Mouse (Mus musculus): ENCODE results near the gene Tecta. TPM values are rescaled to one million over a fixed set of nuclear protein-coding genes. Genes with fewer than 3 reads are reported as not detected.

Tecta gene
- polyA plus RNA-seq, 1 experiment = 0.03 TPM

- H3K27ac ChIP-seq (ENCODE audit: insufficient read depth, low read depth, low read length) = no peak overlapping the region
- TF ChIP-seq CTCF (IDR thresholded peaks at IDR 0.05; ENCODE audit: extremely low read depth, insufficient read length, insufficient replicate concordance, low read depth, low read length) (no peak), POLR2A (IDR thresholded peaks at IDR 0.05; ENCODE audit: low read depth, low read length) (no peak)
- no peak overlapping the region for H3K4me3 ChIP-seq (ENCODE audit: low read depth, low read length)
- 87% methylated on average over 12 of the region's 12 CpGs for WGBS
- H3K4me1 ChIP-seq (ENCODE audit: control insufficient read depth, insufficient read depth, insufficient read length, low read length) = no peaks in the 10 kb centered on the region
- H3K36me3 ChIP-seq (ENCODE audit: control insufficient read depth, insufficient read depth, low read length) = peaks cover 14% of the 10 kb centered on the region
- no peaks in the 10 kb centered on the region for H3K27me3 ChIP-seq (ENCODE audit: control insufficient read depth, insufficient read depth, low read length)
These were observed 13.6 kb upstream of the Tecta start for GRCm38 (mm10) chr9:42413345-42413744.

- 87% methylated on average over 6 of the region's 6 CpGs for WGBS
- TF ChIP-seq POLR2A (IDR thresholded peaks at IDR 0.05; ENCODE audit: low read depth, low read length) (no peak), CTCF (IDR thresholded peaks at IDR 0.05; ENCODE audit: extremely low read depth, insufficient read length, insufficient replicate concordance, low read depth, low read length) (no peak)
These were observed 11.6 kb upstream of the Tecta start for GRCm38 (mm10) chr9:42411296-42411695.

GRCm38 (mm10) chr9:42405736-42406135 lies 6.0 kb upstream of the Tecta start:
- WGBS = 72% methylated on average over 4 of the region's 4 CpGs

More at GRCm38 (mm10) chr9:42411296-42411695, 11.6 kb upstream of the Tecta start:
- no peak overlapping the region for H3K4me3 ChIP-seq (ENCODE audit: low read depth, low read length)
- no peaks in the 10 kb centered on the region for H3K4me1 ChIP-seq (ENCODE audit: control insufficient read depth, insufficient read depth, insufficient read length, low read length)
- H3K27ac ChIP-seq (ENCODE audit: insufficient read depth, low read depth, low read length) = no peak overlapping the region
- H3K27me3 ChIP-seq (ENCODE audit: control insufficient read depth, insufficient read depth, low read length) = no peaks in the 10 kb centered on the region
- H3K36me3 ChIP-seq (ENCODE audit: control insufficient read depth, insufficient read depth, low read length) = peaks cover 12% of the 10 kb centered on the region

GRCm38 (mm10) chr9:42401486-42401885 lies 1.8 kb upstream of the Tecta start:
- TF ChIP-seq CTCF (IDR thresholded peaks at IDR 0.05; ENCODE audit: extremely low read depth, insufficient read length, insufficient replicate concordance, low read depth, low read length) (no peak), POLR2A (IDR thresholded peaks at IDR 0.05; ENCODE audit: low read depth, low read length) (no peak)
- H3K4me1 ChIP-seq (ENCODE audit: control insufficient read depth, insufficient read depth, insufficient read length, low read length) = no peaks in the 10 kb centered on the region
- H3K4me3 ChIP-seq (ENCODE audit: low read depth, low read length) = no peak overlapping the region
- no peak overlapping the region for H3K27ac ChIP-seq (ENCODE audit: insufficient read depth, low read depth, low read length)
- H3K27me3 ChIP-seq (ENCODE audit: control insufficient read depth, insufficient read depth, low read length) = no peaks in the 10 kb centered on the region
- no peaks in the 10 kb centered on the region for H3K36me3 ChIP-seq (ENCODE audit: control insufficient read depth, insufficient read depth, low read length)
- WGBS = 91% methylated on average over 6 of the region's 6 CpGs

More at GRCm38 (mm10) chr9:42405736-42406135, 6.0 kb upstream of the Tecta start:
- Histone ChIP-seq H3K36me3 (ENCODE audit: control insufficient read depth, insufficient read depth, low read length) (no peaks in the 10 kb centered on the region), H3K4me1 (ENCODE audit: control insufficient read depth, insufficient read depth, insufficient read length, low read length) (no peaks in the 10 kb centered on the region), H3K27ac (ENCODE audit: insufficient read depth, low read depth, low read length) (no peak overlapping the region), H3K27me3 (ENCODE audit: control insufficient read depth, insufficient read depth, low read length) (no peaks in the 10 kb centered on the region), H3K4me3 (ENCODE audit: low read depth, low read length) (no peak overlapping the region)
- no peak for TF ChIP-seq POLR2A (IDR thresholded peaks at IDR 0.05; ENCODE audit: low read depth, low read length)
- no peak for TF ChIP-seq CTCF (IDR thresholded peaks at IDR 0.05; ENCODE audit: extremely low read depth, insufficient read length, insufficient replicate concordance, low read depth, low read length)

- WGBS = 53% methylated on average over 2 of the region's 2 CpGs
- no peak overlapping the region for H3K27ac ChIP-seq (ENCODE audit: insufficient read depth, low read depth, low read length)
These were observed 3.6 kb downstream of the Tecta start for GRCm38 (mm10) chr9:42396141-42396540.

GRCm38 (mm10) chr9:42394903-42395302 lies 4.8 kb downstream of the Tecta start:
- 88% methylated on average over 6 of the region's 6 CpGs for WGBS
- no peak for TF ChIP-seq CTCF (IDR thresholded peaks at IDR 0.05; ENCODE audit: extremely low read depth, insufficient read length, insufficient replicate concordance, low read depth, low read length)
- TF ChIP-seq POLR2A (IDR thresholded peaks at IDR 0.05; ENCODE audit: low read depth, low read length) = no peak
- Histone ChIP-seq H3K27ac (ENCODE audit: insufficient read depth, low read depth, low read length) (no peak overlapping the region), H3K27me3 (ENCODE audit: control insufficient read depth, insufficient read depth, low read length) (no peaks in the 10 kb centered on the region), H3K4me3 (ENCODE audit: low read depth, low read length) (no peak overlapping the region), H3K4me1 (ENCODE audit: control insufficient read depth, insufficient read depth, insufficient read length, low read length) (no peaks in the 10 kb centered on the region), H3K36me3 (ENCODE audit: control insufficient read depth, insufficient read depth, low read length) (no peaks in the 10 kb centered on the region)

More at GRCm38 (mm10) chr9:42396141-42396540, 3.6 kb downstream of the Tecta start:
- Histone ChIP-seq H3K4me3 (ENCODE audit: low read depth, low read length) (no peak overlapping the region), H3K4me1 (ENCODE audit: control insufficient read depth, insufficient read depth, insufficient read length, low read length) (no peaks in the 10 kb centered on the region), H3K36me3 (ENCODE audit: control insufficient read depth, insufficient read depth, low read length) (no peaks in the 10 kb centered on the region), H3K27me3 (ENCODE audit: control insufficient read depth, insufficient read depth, low read length) (no peaks in the 10 kb centered on the region)
- TF ChIP-seq POLR2A (IDR thresholded peaks at IDR 0.05; ENCODE audit: low read depth, low read length) = no peak
- no peak for TF ChIP-seq CTCF (IDR thresholded peaks at IDR 0.05; ENCODE audit: extremely low read depth, insufficient read length, insufficient replicate concordance, low read depth, low read length)

- Histone ChIP-seq H3K4me1 (ENCODE audit: control insufficient read depth, insufficient read depth, insufficient read length, low read length) (no peaks in the 10 kb centered on the region), H3K27me3 (ENCODE audit: control insufficient read depth, insufficient read depth, low read length) (no peaks in the 10 kb centered on the region)
- WGBS = 86% methylated on average over 8 of the region's 8 CpGs
These were observed 5.4 kb downstream of the Tecta start for GRCm38 (mm10) chr9:42394321-42394720.

More at GRCm38 (mm10) chr9:42394321-42394720, 5.4 kb downstream of the Tecta start:
- Histone ChIP-seq H3K27ac (ENCODE audit: insufficient read depth, low read depth, low read length) (no peak overlapping the region), H3K4me3 (ENCODE audit: low read depth, low read length) (no peak overlapping the region), H3K36me3 (ENCODE audit: control insufficient read depth, insufficient read depth, low read length) (no peaks in the 10 kb centered on the region)
- no peak for TF ChIP-seq CTCF (IDR thresholded peaks at IDR 0.05; ENCODE audit: extremely low read depth, insufficient read length, insufficient replicate concordance, low read depth, low read length)
- TF ChIP-seq POLR2A (IDR thresholded peaks at IDR 0.05; ENCODE audit: low read depth, low read length) = no peak
